Mouse (Mus musculus) liver, adult 2 months (tissue): Measurements from ENCODE around the gene Hdac7.

Experiments
- CTCF ChIP-seq: fragments of 200-500 bp; IDR thresholded peaks from 2 replicates; pipeline ENCODE4 v1.5.1; 2011; ENCODE audit warnings: low read depth, low read length, control low read depth
- POLR2A ChIP-seq: fragments of 200-500 bp; IDR thresholded peaks from 2 replicates; pipeline ENCODE4 v1.6.1; 2011; ENCODE audit warnings: low read length, control low read depth; ENCODE audit not compliant: insufficient read depth; ENCODE audit errors: extremely low read depth

GRCm38 (mm10) chr15:97864361-97865045 is 20.2 kb upstream of the Hdac7 start:
- no peak for TF ChIP-seq CTCF
- no peak for TF ChIP-seq POLR2A
